Mouse (Mus musculus): ENCODE data around the gene Prkcz. TPM values are rescaled to one million over a fixed set of nuclear protein-coding genes. Genes with fewer than 3 reads are reported as not detected.

Prkcz gene
- total and polyA plus RNA-seq, 3 experiments = 0.16 to 11.8 (median 1.6) TPM

- Histone ChIP-seq H3K9ac (ENCODE audit: insufficient read depth, low read depth) (0 out of 2 replicates have a peak overlapping the region, but pooled peaks have one; percentile 35), H3K79me2 (replicated peaks; ENCODE audit: control insufficient read depth, extremely low read depth, insufficient read depth, poor library complexity, severe bottlenecking) (peaks cover 97% of the 10 kb centered on the region), H3K36me3 (replicated peaks in 1 of 2; ENCODE audit: control insufficient read depth in 1 of 2, insufficient read depth in 1 of 2, low read length in 1 of 2) (peaks cover 5 to 55% of the 10 kb centered on the region in 2 experiments), H3K27ac (ENCODE audit: insufficient read depth, low read depth) (no peak overlapping the region), H3K4me1 (ENCODE audit: control insufficient read depth in 1 of 2, insufficient read depth in 2 of 2) (peaks cover 37 to 74% of the 10 kb centered on the region in 2 experiments), H3K4me3 (replicated peaks in 1 of 3; ENCODE audit: low read depth in 2 of 3, low read length in 2 of 3, poor library complexity in 1 of 3) (no peak overlapping the region), H3K9me3 (replicated peaks; ENCODE audit: low read length) (no peaks in the 10 kb centered on the region), H3K4me2 (ENCODE audit: insufficient read depth, low read depth, poor library complexity, severe bottlenecking) (peak overlapping the region; percentile 81), H3K27me3 (replicated peaks) (no peaks in the 10 kb centered on the region)
- dilution Hi-C loops (cut with MboI; ENCODE audit: extremely low pct_ligation_motif_present, extremely low pct_unique_long_range_greater_than_20kb, low sequenced_read_pairs) = no loop called here
- in situ Hi-C loops (cut with MboI; ENCODE audit: low pct_ligation_motif_present, low pct_unique_long_range_greater_than_20kb, low sequenced_read_pairs) = no loop called here
- TF ChIP-seq POLR2A (IDR thresholded peaks at IDR 0.05; ENCODE audit: low read depth, low read length) = peak; percentile 3; the same call in 1 of the 2 replicates
- no peak for TF ChIP-seq HCFC1 (IDR thresholded peaks at IDR 0.05; ENCODE audit: low read depth, low read length)
- 0 out of 2 replicates have a peak, but pooled peaks have one; percentile 35 for TF ChIP-seq UBTF (IDR thresholded peaks at IDR 0.05; ENCODE audit: low read depth, low read length)
- TF ChIP-seq MAZ (IDR thresholded peaks at IDR 0.05; ENCODE audit: low read depth, low read length) = no peak
- DNase-seq (ENCODE audit: extremely low read depth) = no peak
These were observed 143.7 kb downstream of the Prkcz start for GRCm38 (mm10) chr4:155217241-155218103.

GRCm38 (mm10) chr4:155215773-155216630 is 145.2 kb downstream of the Prkcz start:
- no peak overlapping the region for H3K4me2 ChIP-seq (ENCODE audit: insufficient read depth, low read depth, poor library complexity, severe bottlenecking)
- in situ Hi-C loops (cut with MboI; ENCODE audit: low pct_ligation_motif_present, low pct_unique_long_range_greater_than_20kb, low sequenced_read_pairs) (no loop called here), dilution Hi-C loops (cut with MboI; ENCODE audit: extremely low pct_ligation_motif_present, extremely low pct_unique_long_range_greater_than_20kb, low sequenced_read_pairs) (no loop called here)
- H3K9me3 ChIP-seq (replicated peaks; ENCODE audit: low read length) = no peaks in the 10 kb centered on the region
- H3K36me3 ChIP-seq (replicated peaks in 1 of 2; ENCODE audit: control insufficient read depth in 1 of 2, insufficient read depth in 1 of 2, low read length in 1 of 2) = peaks cover 14 to 70% of the 10 kb centered on the region in 2 experiments
- DNase-seq (ENCODE audit: extremely low read depth) = no peak
- no peak for TF ChIP-seq RAD21 (IDR thresholded peaks at IDR 0.05; ENCODE audit: low read depth, low read length)
- no peak for TF ChIP-seq POLR2AphosphoS2 (IDR thresholded peaks at IDR 0.05; ENCODE audit: low read depth, low read length)
- TF ChIP-seq CHD2 (IDR thresholded peaks at IDR 0.05; ENCODE audit: low read length) = no peak
- no peak for TF ChIP-seq USF2 (conservative IDR thresholded peaks at IDR 0.05; ENCODE audit: low read depth, low read length)
- no peak for TF ChIP-seq NRF1 (IDR thresholded peaks at IDR 0.05; ENCODE audit: low read depth, low read length)
- TF ChIP-seq CTCF (conservative IDR thresholded peaks at IDR 0.05 in 1 of 2, IDR thresholded peaks at IDR 0.05 in 1 of 2; ENCODE audit: low read depth in 2 of 2, low read length in 2 of 2) = no peak
- no peak for TF ChIP-seq IRF4 (IDR thresholded peaks at IDR 0.05; ENCODE audit: low read depth, low read length)
- no peak for TF ChIP-seq ZKSCAN1 (IDR thresholded peaks at IDR 0.05; ENCODE audit: borderline replicate concordance, low read depth, low read length)
- no peak for TF ChIP-seq GABPA (IDR thresholded peaks at IDR 0.05; ENCODE audit: insufficient replicate concordance, low read depth, low read length)
- no peak for TF ChIP-seq UBTF (IDR thresholded peaks at IDR 0.05; ENCODE audit: low read depth, low read length)
- TF ChIP-seq RCOR1 (conservative IDR thresholded peaks at IDR 0.05; ENCODE audit: low read depth, low read length) = no peak
- TF ChIP-seq ZMIZ1 (IDR thresholded peaks at IDR 0.05; ENCODE audit: low read depth, low read length) = no peak
- TF ChIP-seq USF1 (IDR thresholded peaks at IDR 0.05; ENCODE audit: low read depth, low read length) = no peak
- TF ChIP-seq MYC (IDR thresholded peaks at IDR 0.05; ENCODE audit: low read depth, low read length) = no peak
- no peak for TF ChIP-seq MEF2A (IDR thresholded peaks at IDR 0.05; ENCODE audit: borderline replicate concordance, low read depth, low read length)
- H3K4me3 ChIP-seq (replicated peaks in 1 of 3; ENCODE audit: low read depth in 2 of 3, low read length in 2 of 3, poor library complexity in 1 of 3) = no peak overlapping the region
- no peaks in the 10 kb centered on the region for H3K27me3 ChIP-seq (replicated peaks)
- peaks cover 40 to 79% of the 10 kb centered on the region in 2 experiments for H3K4me1 ChIP-seq (ENCODE audit: control insufficient read depth in 1 of 2, insufficient read depth in 2 of 2)
- no peak overlapping the region for H3K27ac ChIP-seq (ENCODE audit: insufficient read depth, low read depth)
- H3K79me2 ChIP-seq (replicated peaks; ENCODE audit: control insufficient read depth, extremely low read depth, insufficient read depth, poor library complexity, severe bottlenecking) = peaks cover 98% of the 10 kb centered on the region
- no peak overlapping the region for H3K9ac ChIP-seq (ENCODE audit: insufficient read depth, low read depth)
